In genomic region chr2:152830021-152830921, GRCm38 (mm10) we compare ENCODE assay signal across 8 mouse cellular contexts. TPM values are rescaled to one million over a fixed set of nuclear protein-coding genes. Genes with fewer than 3 reads are reported as not detected.
A peak's percentile ranks its signal among the peaks of the same experiment; 100 is the strongest.
DNase-seq lines count a peak whose midpoint lies in the region; ATAC-seq and TF ChIP-seq lines count a peak whose summit lies in the region.

No protein-coding gene starts in this region.

- peak overlapping the region; percentile 85 for H3K4me2 ChIP-seq in forebrain, postnatal 0 days (ENCODE audit: low read depth)
- peak overlapping the region; percentile 66 for H3K4me2 ChIP-seq in lung, embryonic 15.5 days

- ATAC-seq in forebrain, postnatal 0 days = peak; percentile 79
- peak; percentile 81 for ATAC-seq in lung, embryonic 15.5 days (ENCODE audit: borderline replicate concordance, extremely low read depth, low FRiP score, low TSS enrichment)

- peak overlapping the region; percentile 69 for H3K4me3 ChIP-seq in cerebellum, adult 2 months (replicated peaks; ENCODE audit: insufficient read depth, low read depth, low read length)
- H3K4me3 ChIP-seq in forebrain, postnatal 0 days (ENCODE audit: low read depth, low read length) = peak overlapping the region; percentile 93
- H3K4me3 ChIP-seq in lung, embryonic 15.5 days = peak overlapping the region; percentile 62
- H3K4me3 ChIP-seq in olfactory bulb, adult 2 months (ENCODE audit: insufficient read depth, low read depth, low read length) = peak overlapping the region; percentile 81

- no peaks in the 10 kb centered on the region; the same call in none of the 2 replicates for H3K36me3 ChIP-seq in forebrain, postnatal 0 days (ENCODE audit: insufficient read depth)
- no peaks in the 10 kb centered on the region for H3K36me3 ChIP-seq in lung, embryonic 15.5 days

- H3K9me3 ChIP-seq in forebrain, postnatal 0 days (ENCODE audit: low read length) = no peaks in the 10 kb centered on the region
- no peaks in the 10 kb centered on the region for H3K9me3 ChIP-seq in lung, embryonic 15.5 days

- peak; percentile 63 for TF ChIP-seq POLR2A in cerebellum, adult 2 months (IDR thresholded peaks at IDR 0.05; ENCODE audit: borderline replicate concordance, insufficient read depth, low read length)
- no peak; the same call in 1 of the 2 replicates for TF ChIP-seq POLR2A in olfactory bulb, adult 2 months (IDR thresholded peaks at IDR 0.05; ENCODE audit: insufficient read depth, low read depth, low read length)

- WGBS in cerebellum, adult 2 months = under 1% methylated on average over 31 of the region's 31 CpGs
- WGBS in forebrain, postnatal 0 days = under 1% methylated on average over 31 of the region's 31 CpGs
- under 1% methylated on average over 31 of the region's 31 CpGs for WGBS in lung, embryonic 15.5 days
- WGBS in olfactory bulb, adult 2 months = under 1% methylated on average over 31 of the region's 31 CpGs

- peak; percentile 50; the same call in 1 of the 2 replicates for TF ChIP-seq CTCF in cerebellum, adult 2 months (IDR thresholded peaks at IDR 0.05; ENCODE audit: borderline replicate concordance, insufficient read depth, low read depth, low read length)
- TF ChIP-seq CTCF in forebrain, postnatal 0 days (IDR thresholded peaks at IDR 0.05; ENCODE audit: low read depth) = peak; percentile 77
- TF ChIP-seq CTCF in olfactory bulb, adult 2 months (IDR thresholded peaks at IDR 0.05; ENCODE audit: insufficient read depth, low read depth, low read length) = peak; percentile 46; the same call in 1 of the 2 replicates

- peak overlapping the region; percentile 96 for H3K9ac ChIP-seq in forebrain, postnatal 0 days
- peak overlapping the region; percentile 80 for H3K9ac ChIP-seq in lung, embryonic 15.5 days

- peak overlapping the region; percentile 96 for H3K27ac ChIP-seq in cerebellum, adult 2 months (ENCODE audit: insufficient read depth, low read length)
- peak overlapping the region; percentile 99 for H3K27ac ChIP-seq in forebrain, postnatal 0 days (ENCODE audit: low read depth, low read length)
- H3K27ac ChIP-seq in lung, embryonic 15.5 days = peak overlapping the region; percentile 97
- H3K27ac ChIP-seq in olfactory bulb, adult 2 months (ENCODE audit: insufficient read depth, low read depth, low read length) = peak overlapping the region; percentile 90

- peaks cover 2% of the 10 kb centered on the region for H3K4me1 ChIP-seq in cerebellum, adult 2 months (ENCODE audit: control insufficient read depth, insufficient read depth, low read length)
- H3K4me1 ChIP-seq in forebrain, postnatal 0 days (ENCODE audit: insufficient read depth) = peaks cover 41% of the 10 kb centered on the region
- peaks cover 53% of the 10 kb centered on the region for H3K4me1 ChIP-seq in lung, embryonic 15.5 days
- H3K4me1 ChIP-seq in olfactory bulb, adult 2 months (ENCODE audit: control insufficient read depth, insufficient read depth, low read length) = peaks cover 18% of the 10 kb centered on the region

- H3K27me3 ChIP-seq in cerebellum, adult 2 months (ENCODE audit: control insufficient read depth, insufficient read depth, low read length) = no peaks in the 10 kb centered on the region
- H3K27me3 ChIP-seq in forebrain, postnatal 0 days (ENCODE audit: insufficient read depth, low read length) = no peaks in the 10 kb centered on the region
- no peaks in the 10 kb centered on the region for H3K27me3 ChIP-seq in lung, embryonic 15.5 days

- DNase-seq in MEL-GATA-1-ER (ENCODE audit: extremely low read depth, low read depth) = peak; percentile 72
- DNase-seq in cerebellum, adult 2 months = peak; percentile 88 to 89
- DNase-seq in forebrain, postnatal 0 days = peak; percentile 91
- DNase-seq in heart, postnatal 4 days = peak; percentile 96
- DNase-seq in layer of hippocampus, adult 8-10 months (ENCODE audit: low spot score in 2 of 2) = peak; percentile 82 to 85
- DNase-seq in thymus, adult 18-20 months = peak; percentile 87 to 88

RNA-seq across cellular contexts. Expression of gene Bcl2l1, which starts 1.3 kb away (rescaled TPM):
- polyA plus RNA-seq in cerebellum, adult 2 months (2012; rRNA removed) = 141 and 142 TPM in 2 replicates
- total RNA-seq in forebrain, postnatal 0 days (2014; rRNA removed) = 152 and 157 TPM in 2 replicates
- 173 and 175 TPM in 2 replicates for polyA plus RNA-seq in forebrain, postnatal 0 days (2015; fragmentation: Nextera tagmentation; extraction: Ambion mirVana)
- 10 to 100 TPM; 39.0 to 45.0 TPM for total RNA-seq in heart, postnatal 4 days (2021)
- 100 to 1,000 TPM; 124 to 140 (median 132) TPM for total RNA-seq in layer of hippocampus, adult 8-10 months (2022)
- polyA plus RNA-seq in lung, embryonic 15.5 days (2015; fragmentation: Nextera tagmentation; extraction: Ambion mirVana) = 101 and 107 TPM in 2 replicates
- 296 and 622 TPM in 2 replicates for polyA plus RNA-seq in olfactory bulb, adult 2 months (2012; ENCODE audit: insufficient read depth, insufficient read length, low replicate concordance, missing spikeins)

RNA-seq across cellular contexts. Expression of gene Tpx2, which starts 17.5 kb away (rescaled TPM):
- polyA plus RNA-seq in cerebellum, adult 2 months (2012; rRNA removed) = 1.2 TPM in 2 replicates
- total RNA-seq in forebrain, postnatal 0 days (2014; rRNA removed) = 10.5 and 22.5 TPM in 2 replicates
- polyA plus RNA-seq in forebrain, postnatal 0 days (2015; fragmentation: Nextera tagmentation; extraction: Ambion mirVana) = 11.0 and 11.2 TPM in 2 replicates
- 10 to 100 TPM; 42.4 to 51.9 TPM for total RNA-seq in heart, postnatal 4 days (2021)
- total RNA-seq in layer of hippocampus, adult 8-10 months (2022) = 1 to 10 TPM; 1.2 to 2.3 (median 1.7) TPM
- 92.1 and 94.7 TPM in 2 replicates for polyA plus RNA-seq in lung, embryonic 15.5 days (2015; fragmentation: Nextera tagmentation; extraction: Ambion mirVana)
- 120 TPM in 1 of 2 replicates, not detected in the other for polyA plus RNA-seq in olfactory bulb, adult 2 months (2012; ENCODE audit: insufficient read depth, insufficient read length, low replicate concordance, missing spikeins)

Comparison
In these comparisons a context has a peak if more than half of its experiments do, and no peak if none do; other contexts are left out.
1. Peak in every context shown above with its lines: DNase-seq, ATAC-seq, H3K4me3 ChIP-seq and H3K27ac ChIP-seq.